Mouse (Mus musculus): Measurements from ENCODE around the gene Tmub2. TPM values are rescaled to one million over a fixed set of nuclear protein-coding genes. Genes with fewer than 3 reads are reported as not detected.
A peak's percentile ranks its signal among the peaks of the same experiment; 100 is the strongest.

Tmub2 gene
- polyA plus RNA-seq, 1 experiment from 2014 or later: 30.9 TPM

GRCm38 (mm10) chr11:102289511-102290100 is 4.9 kb downstream of the Tmub2 start:
- 88% methylated on average over 6 of the region's 6 CpGs for WGBS (ENCODE audit: missing documents)
- peaks cover 36% of the 10 kb centered on the region for H3K79me2 ChIP-seq (ENCODE audit: inconsistent target)
- no peak overlapping the region for H3K4me3 ChIP-seq (ENCODE audit: inconsistent target)
- H3K27ac ChIP-seq: no peak overlapping the region
- peaks cover 49% of the 10 kb centered on the region for H3K36me3 ChIP-seq (ENCODE audit: inconsistent target)

GRCm38 (mm10) chr11:102290141-102290540 is 5.4 kb downstream of the Tmub2 start:
- Histone ChIP-seq H3K4me3 (ENCODE audit: inconsistent target) (no peak overlapping the region), H3K36me3 (ENCODE audit: inconsistent target) (peaks cover 49% of the 10 kb centered on the region), H3K27ac (no peak overlapping the region), H3K79me2 (ENCODE audit: inconsistent target) (peaks cover 40% of the 10 kb centered on the region)
- 91% methylated on average over 4 of the region's 4 CpGs for WGBS (ENCODE audit: missing documents)

- Histone ChIP-seq H3K27ac (no peak overlapping the region), H3K4me3 (ENCODE audit: inconsistent target) (no peak overlapping the region), H3K79me2 (ENCODE audit: inconsistent target) (peaks cover 37% of the 10 kb centered on the region), H3K36me3 (ENCODE audit: inconsistent target) (peaks cover 49% of the 10 kb centered on the region)
- WGBS (ENCODE audit: missing documents): 89% methylated on average over 11 of the region's 11 CpGs
Measured at GRCm38 (mm10) chr11:102291051-102291535, 6.4 kb downstream of the Tmub2 start.

- Histone ChIP-seq H3K27ac (no peak overlapping the region), H3K4me3 (ENCODE audit: inconsistent target) (no peak overlapping the region), H3K79me2 (ENCODE audit: inconsistent target) (peaks cover 26% of the 10 kb centered on the region), H3K36me3 (ENCODE audit: inconsistent target) (peaks cover 38% of the 10 kb centered on the region)
- WGBS (ENCODE audit: missing documents): 98% methylated on average over 13 of the region's 13 CpGs
Measured at GRCm38 (mm10) chr11:102293971-102294370, 9.2 kb downstream of the Tmub2 start.

- H3K79me2 ChIP-seq (ENCODE audit: inconsistent target): peaks cover 26% of the 10 kb centered on the region
- no peak overlapping the region for H3K4me3 ChIP-seq (ENCODE audit: inconsistent target)
- 85% methylated on average over 5 of the region's 5 CpGs for WGBS (ENCODE audit: missing documents)
- peaks cover 38% of the 10 kb centered on the region for H3K36me3 ChIP-seq (ENCODE audit: inconsistent target)
- H3K27ac ChIP-seq: no peak overlapping the region
Measured at GRCm38 (mm10) chr11:102294416-102294815, 9.7 kb downstream of the Tmub2 start.

GRCm38 (mm10) chr11:102294887-102295597 is 10.3 kb downstream of the Tmub2 start:
- 84% methylated on average over 12 of the region's 12 CpGs for WGBS (ENCODE audit: missing documents)
- Histone ChIP-seq H3K4me3 (ENCODE audit: inconsistent target) (peak overlapping the region; percentile 73), H3K27ac (peak overlapping the region; percentile 84)

GRCm38 (mm10) chr11:102295598-102296471 is 11.1 kb downstream of the Tmub2 start:
- Histone ChIP-seq H3K79me2 (ENCODE audit: inconsistent target) (peaks cover 26% of the 10 kb centered on the region), H3K27ac (peak overlapping the region; percentile 84), H3K36me3 (ENCODE audit: inconsistent target) (peaks cover 36% of the 10 kb centered on the region), H3K4me3 (ENCODE audit: inconsistent target) (peak overlapping the region; percentile 73)
- WGBS (ENCODE audit: missing documents): 2% methylated on average over 45 of the region's 73 CpGs

More at GRCm38 (mm10) chr11:102294887-102295597, 10.3 kb downstream of the Tmub2 start:
- Histone ChIP-seq H3K79me2 (ENCODE audit: inconsistent target) (peaks cover 26% of the 10 kb centered on the region), H3K36me3 (ENCODE audit: inconsistent target) (peaks cover 38% of the 10 kb centered on the region)

- H3K79me2 ChIP-seq (ENCODE audit: inconsistent target): peaks cover 26% of the 10 kb centered on the region
- H3K36me3 ChIP-seq (ENCODE audit: inconsistent target): peaks cover 26% of the 10 kb centered on the region
- peak within 1 kb of the TSS; percentile 76 for H3K4me3 ChIP-seq (ENCODE audit: inconsistent target)
- H3K27ac ChIP-seq: peak within 1 kb of the TSS; percentile 84
- 3% methylated on average over 66 of the region's 125 CpGs for WGBS (ENCODE audit: missing documents)
Measured at GRCm38 (mm10) chr11:102296491-102297472, 12.1 kb downstream of the Tmub2 start, which contains the start of gene Atxn7l3. Atxn7l3 (minus strand) TSS chr11:102296631.

- Histone ChIP-seq H3K4me3 (ENCODE audit: inconsistent target) (peak overlapping the region; percentile 76), H3K36me3 (ENCODE audit: inconsistent target) (peaks cover 15% of the 10 kb centered on the region; the same call in 1 of the 2 replicates), H3K27ac (peak overlapping the region; percentile 83), H3K79me2 (ENCODE audit: inconsistent target) (peaks cover 26% of the 10 kb centered on the region)
- whole genome bisulfite sequencing (ENCODE audit: missing documents): 21% methylated on average over 27 of the region's 27 CpGs
Measured at GRCm38 (mm10) chr11:102297577-102298556, 13.1 kb downstream of the Tmub2 start.

GRCm38 (mm10) chr11:102299839-102300238 is 15.1 kb downstream of the Tmub2 start:
- peaks cover 10% of the 10 kb centered on the region for H3K79me2 ChIP-seq (ENCODE audit: inconsistent target)
- no peaks in the 10 kb centered on the region for H3K36me3 ChIP-seq (ENCODE audit: inconsistent target)
- H3K27ac ChIP-seq: no peak overlapping the region
- H3K4me3 ChIP-seq (ENCODE audit: inconsistent target): no peak overlapping the region
- 13% methylated on average over 1 of the region's 1 CpGs for WGBS (ENCODE audit: missing documents)

GRCm38 (mm10) chr11:102304141-102304540 is 19.4 kb downstream of the Tmub2 start:
- Histone ChIP-seq H3K4me3 (ENCODE audit: inconsistent target) (no peak overlapping the region), H3K79me2 (ENCODE audit: inconsistent target) (no peaks in the 10 kb centered on the region), H3K36me3 (ENCODE audit: inconsistent target) (peaks cover 23% of the 10 kb centered on the region), H3K27ac (no peak overlapping the region)
- WGBS (ENCODE audit: missing documents): 88% methylated on average over 2 of the region's 2 CpGs

- Histone ChIP-seq H3K36me3 (ENCODE audit: inconsistent target) (peaks cover 23% of the 10 kb centered on the region), H3K79me2 (ENCODE audit: inconsistent target) (no peaks in the 10 kb centered on the region)
- WGBS (ENCODE audit: missing documents): 68% methylated on average over 3 of the region's 3 CpGs
Measured at GRCm38 (mm10) chr11:102305359-102305758, 20.6 kb downstream of the Tmub2 start.

GRCm38 (mm10) chr11:102308104-102308503 is 23.4 kb downstream of the Tmub2 start:
- Histone ChIP-seq H3K4me3 (ENCODE audit: inconsistent target) (no peak overlapping the region), H3K36me3 (ENCODE audit: inconsistent target) (peaks cover 29% of the 10 kb centered on the region), H3K79me2 (ENCODE audit: inconsistent target) (no peaks in the 10 kb centered on the region), H3K27ac (no peak overlapping the region)
- WGBS (ENCODE audit: missing documents): 80% methylated on average over 5 of the region's 9 CpGs

More at GRCm38 (mm10) chr11:102305359-102305758, 20.6 kb downstream of the Tmub2 start:
- H3K27ac ChIP-seq: no peak overlapping the region
- no peak overlapping the region for H3K4me3 ChIP-seq (ENCODE audit: inconsistent target)
